Mouse (Mus musculus) C2C12 (cell line): ENCODE data around the gene Tm2d1. TPM values are rescaled to one million over a fixed set of nuclear protein-coding genes. Genes with fewer than 3 reads are reported as not detected.

Experiments used
- H3K27me3 ChIP-seq: one replicate; pipeline ENCODE4 v1.6.1; 2011; ENCODE audit not compliant: control insufficient read depth, insufficient read depth, insufficient read length
- H3K36me3 ChIP-seq: one replicate; pipeline ENCODE4 v1.6.1; 2011; ENCODE audit not compliant: control insufficient read depth, insufficient read depth
- H3K4me3 ChIP-seq: one replicate; pipeline ENCODE4 v1.5.1; 2011; ENCODE audit warnings: mild to moderate bottlenecking, control low read depth; ENCODE audit not compliant: poor library complexity, insufficient read depth, severe bottlenecking
- H3K79me2 ChIP-seq: one replicate; pipeline ENCODE4 v1.6.1; 2011; ENCODE audit not compliant: control insufficient read depth, insufficient read depth
- H3K79me3 ChIP-seq: one replicate; pipeline ENCODE4 v1.6.1; 2011; ENCODE audit warnings: low read depth, control low read depth
- H3ac ChIP-seq: one replicate; pipeline ENCODE3; 2011; ENCODE audit warnings: low read depth; ENCODE audit not compliant: control insufficient read depth, insufficient read length
- CEBPB ChIP-seq: IDR thresholded peaks from one replicate; pipeline ENCODE4 v1.6.1; 2011; ENCODE audit warnings: low read depth, mild to moderate bottlenecking, control low read depth, moderate library complexity
- CTCF ChIP-seq: IDR thresholded peaks from one replicate; pipeline ENCODE4 v1.5.1; 2011; ENCODE audit not compliant: control insufficient read depth, insufficient read depth, insufficient read length
- FOSL1 ChIP-seq: IDR thresholded peaks from one replicate; pipeline ENCODE4 v1.8.0; 2011; ENCODE audit warnings: mild to moderate bottlenecking, low read length; ENCODE audit not compliant: poor library complexity, insufficient read depth, severe bottlenecking
- MAX ChIP-seq: IDR thresholded peaks from one replicate; pipeline ENCODE4 v1.6.1; 2011; ENCODE audit warnings: mild to moderate bottlenecking, control low read depth
- MYOD1 ChIP-seq: IDR thresholded peaks from one replicate; pipeline ENCODE4 v1.6.1; 2011; ENCODE audit warnings: low read depth; ENCODE audit not compliant: control insufficient read depth, insufficient read length
- MYOG ChIP-seq: IDR thresholded peaks from one replicate; pipeline ENCODE4 v1.6.1; 2011; ENCODE audit not compliant: control insufficient read depth, insufficient read length; ENCODE audit errors: extremely low read depth
- USF1 ChIP-seq: IDR thresholded peaks from one replicate; pipeline ENCODE4 v1.6.1; 2011; ENCODE audit warnings: low read depth, mild to moderate bottlenecking, control low read depth, moderate library complexity
- polyA plus RNA-seq: library from polyadenylated mRNA; unstranded; fragments of >200 nt; fragmentation: generic; extraction: Trizol; gene quantifications from one replicate; pipeline ENCODE4 v1.2.1, GENCODE M21; 2012; ENCODE audit warnings: missing spikeins

Tm2d1 gene
- polyA plus RNA-seq, 1 experiment = 24.8 TPM

- Histone ChIP-seq H3K79me3 (no peaks in the 10 kb centered on the region), H3K27me3 (no peaks in the 10 kb centered on the region), H3K79me2 (no peaks in the 10 kb centered on the region), H3K4me3 (no peak overlapping the region), H3ac (no peak overlapping the region), H3K36me3 (no peaks in the 10 kb centered on the region)
- TF ChIP-seq CEBPB (no peak), MYOD1 (no peak), FOSL1 (no peak), CTCF (no peak), MAX (no peak), USF1 (no peak), MYOG (no peak)
Observed at GRCm38 (mm10) chr4:98317149-98317548, 66.0 kb downstream of the Tm2d1 start.

Other genes starting within 250 kb of the Tm2d1 start
- 3.3 TPM for gene Patj, start 12.5 kb upstream of the Tm2d1 start, polyA plus RNA-seq